Mouse (Mus musculus) G1E (cell line): ENCODE measurements around the gene Unc5cl.

ENCODE experiments used
- CTCF ChIP-seq: IDR thresholded peaks from 2 replicates; pipeline ENCODE4 v1.5.1; 2012; ENCODE audit warnings: low read depth, low read length, inconsistent platforms, mixed read lengths
- GATA1 ChIP-seq: IDR thresholded peaks from 2 replicates; pipeline ENCODE4 v1.6.1; 2012; ENCODE audit warnings: borderline replicate concordance, low read length, inconsistent platforms, mixed read lengths

DNA sequence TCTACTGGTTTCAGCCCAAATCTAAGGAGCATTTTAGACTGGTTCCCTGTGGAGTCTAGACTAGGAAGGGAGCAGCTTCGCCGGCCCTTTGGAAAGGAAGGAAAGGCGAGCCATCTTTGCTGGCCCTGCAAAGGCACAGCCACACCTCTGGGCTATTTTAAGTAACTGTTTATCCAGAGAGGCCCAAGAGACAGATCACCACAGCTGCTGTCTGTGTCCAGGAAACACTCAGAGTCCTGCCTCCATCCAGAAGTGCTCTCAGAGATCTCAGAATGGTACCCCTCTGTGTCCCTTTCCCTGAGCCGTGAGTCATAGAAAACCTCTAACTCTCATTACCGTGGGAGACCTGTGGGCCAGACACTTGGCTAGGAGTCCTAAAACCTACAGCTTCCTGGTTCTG, 24.3 kb upstream of the Unc5cl start:
- TF ChIP-seq GATA1 (no peak), CTCF (no peak)
